Mouse (Mus musculus): ENCODE data around the gene Tada3. TPM values are rescaled to one million over a fixed set of nuclear protein-coding genes. Genes with fewer than 3 reads are reported as not detected.

Tada3 gene
- total RNA-seq (2021): 10 to 100 TPM; 21.2 to 24.4 TPM

DNA sequence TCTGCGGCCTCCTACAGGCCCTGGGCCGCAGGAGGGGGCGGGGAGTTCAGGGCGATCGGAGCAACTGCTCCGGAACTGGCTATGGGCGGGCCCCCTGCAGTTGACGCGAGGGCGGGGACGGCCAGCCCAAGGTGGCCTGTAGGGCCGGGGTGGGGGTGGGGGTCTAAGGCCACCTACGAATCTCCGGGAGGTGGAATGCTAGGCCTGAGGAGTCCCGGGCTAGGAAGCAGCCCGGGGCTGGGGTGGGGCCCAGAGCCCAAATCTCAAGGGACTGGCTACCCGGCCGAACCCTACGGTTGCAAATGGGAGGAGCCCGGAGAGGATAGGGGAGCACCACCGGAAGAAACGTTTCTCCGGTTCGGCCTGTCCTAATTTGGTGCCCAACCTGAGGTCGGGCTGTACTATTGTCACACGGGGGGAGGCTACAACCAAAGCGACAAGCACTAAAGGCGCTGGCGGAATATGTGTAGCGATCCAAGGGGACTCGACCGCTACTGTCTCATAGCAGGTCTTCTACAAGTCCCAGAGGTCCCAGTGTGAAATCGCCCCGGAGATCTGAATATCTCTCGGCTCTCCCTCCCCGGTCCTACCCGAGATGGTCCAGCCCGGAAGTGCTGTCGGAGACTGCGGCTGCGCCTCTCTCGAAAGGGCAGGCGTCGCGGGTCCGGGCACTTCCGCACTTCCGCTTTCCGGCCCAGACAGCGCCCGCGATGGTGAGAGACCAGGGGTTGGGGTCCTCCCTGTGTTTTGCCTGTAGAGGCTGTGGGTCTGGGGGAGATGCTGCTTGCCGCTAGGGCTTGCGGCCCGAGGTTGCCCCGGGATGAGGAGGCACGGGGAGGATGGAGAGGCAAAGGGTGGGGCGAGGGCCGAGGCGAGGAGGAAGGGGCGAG, at the start of gene Tada3, which contains the start of gene Arpc4:
Gene Tada3, minus strand, starts transcription at position 388 of the 890 bp plus-strand sequence.
Gene Arpc4, plus strand, starts transcription at position 620 of the 890 bp plus-strand sequence.
- intact Hi-C loops (cut with DNase I): loop anchor here (5.0 kb wide), 1 partner anchor 35 kb away; the partner anchor contains the start of gene Camk1
- DNase-seq (ENCODE audit: low spot score): peak; percentile 86

GRCm38 (mm10) chr6:113427397-113427796, 49.7 kb upstream of the Tada3 start:
- DNase-seq (ENCODE audit: low spot score): no peak
- intact Hi-C loops (cut with DNase I): no loop called here

DNA sequence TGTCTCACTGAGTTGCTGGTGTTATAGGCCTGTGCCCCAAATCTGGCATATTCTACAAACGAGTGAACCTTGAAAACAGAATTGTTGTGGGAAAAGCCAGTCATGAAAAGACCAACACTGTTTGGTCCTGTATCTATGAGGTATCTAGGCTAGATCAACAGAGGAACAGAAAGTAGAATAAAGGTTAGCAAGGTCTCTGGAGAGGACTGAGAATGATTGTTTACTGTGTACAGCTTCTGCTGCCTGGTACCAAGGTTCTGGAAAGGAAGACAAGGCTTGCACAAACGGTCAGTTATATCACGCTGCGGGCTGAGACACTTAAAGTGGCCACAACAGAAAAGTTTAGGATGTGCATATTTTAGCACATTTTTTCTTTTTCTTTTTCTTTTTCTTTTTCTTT, 49.0 kb upstream of the Tada3 start:
- no peak for DNase-seq (ENCODE audit: low spot score)
- intact Hi-C loops (cut with DNase I): no loop called here

GRCm38 (mm10) chr6:113424187-113424586, 46.5 kb upstream of the Tada3 start:
- intact Hi-C loops (cut with DNase I): no loop called here
- no peak for DNase-seq (ENCODE audit: low spot score)

GRCm38 (mm10) chr6:113423000-113423399, 45.3 kb upstream of the Tada3 start:
- intact Hi-C loops (cut with DNase I): no loop called here
- no peak for DNase-seq (ENCODE audit: low spot score)

- DNase-seq (ENCODE audit: low spot score): peak; percentile 94
- intact Hi-C loops (cut with DNase I): no loop called here
Measured at GRCm38 (mm10) chr6:113419199-113419587, 41.5 kb upstream of the Tada3 start, which contains the start of gene Rpusd3. Gene Rpusd3, minus strand, starts transcription at chr6:113419340.

- intact Hi-C loops (cut with DNase I): no loop called here
- no peak for DNase-seq (ENCODE audit: low spot score)
Measured at GRCm38 (mm10) chr6:113418441-113419198, 40.9 kb upstream of the Tada3 start.

- DNase-seq (ENCODE audit: low spot score): no peak
- intact Hi-C loops (cut with DNase I): no loop called here
Measured at GRCm38 (mm10) chr6:113416416-113416815, 38.7 kb upstream of the Tada3 start.

- intact Hi-C loops (cut with DNase I): no loop called here
- DNase-seq (ENCODE audit: low spot score): no peak
Measured at GRCm38 (mm10) chr6:113410001-113410400, 32.3 kb upstream of the Tada3 start.

- DNase-seq (ENCODE audit: low spot score): no peak
- intact Hi-C loops (cut with DNase I): no loop called here
Measured at GRCm38 (mm10) chr6:113406683-113407082, 29.0 kb upstream of the Tada3 start.

DNA sequence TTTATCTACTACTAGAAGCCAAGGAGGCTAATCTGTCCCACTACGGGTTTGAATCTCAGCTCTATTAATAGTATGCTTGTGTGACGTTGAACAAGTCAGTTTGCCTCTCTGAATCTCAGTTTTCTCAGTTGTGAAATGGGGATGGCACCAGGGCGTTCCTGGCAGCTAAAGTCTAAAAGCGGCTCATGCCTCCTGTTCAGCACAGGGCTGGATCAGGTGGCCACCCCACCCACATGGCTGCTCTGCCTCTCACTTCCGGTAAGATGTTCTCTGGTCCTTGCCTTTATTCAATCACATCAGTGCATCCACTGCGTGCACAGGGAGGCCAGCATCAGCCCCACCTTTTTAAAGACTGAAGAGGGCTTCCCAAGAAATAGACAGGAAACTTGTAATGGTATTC, 27.8 kb upstream of the Tada3 start:
- intact Hi-C loops (cut with DNase I): no loop called here
- no peak for DNase-seq (ENCODE audit: low spot score)

DNA sequence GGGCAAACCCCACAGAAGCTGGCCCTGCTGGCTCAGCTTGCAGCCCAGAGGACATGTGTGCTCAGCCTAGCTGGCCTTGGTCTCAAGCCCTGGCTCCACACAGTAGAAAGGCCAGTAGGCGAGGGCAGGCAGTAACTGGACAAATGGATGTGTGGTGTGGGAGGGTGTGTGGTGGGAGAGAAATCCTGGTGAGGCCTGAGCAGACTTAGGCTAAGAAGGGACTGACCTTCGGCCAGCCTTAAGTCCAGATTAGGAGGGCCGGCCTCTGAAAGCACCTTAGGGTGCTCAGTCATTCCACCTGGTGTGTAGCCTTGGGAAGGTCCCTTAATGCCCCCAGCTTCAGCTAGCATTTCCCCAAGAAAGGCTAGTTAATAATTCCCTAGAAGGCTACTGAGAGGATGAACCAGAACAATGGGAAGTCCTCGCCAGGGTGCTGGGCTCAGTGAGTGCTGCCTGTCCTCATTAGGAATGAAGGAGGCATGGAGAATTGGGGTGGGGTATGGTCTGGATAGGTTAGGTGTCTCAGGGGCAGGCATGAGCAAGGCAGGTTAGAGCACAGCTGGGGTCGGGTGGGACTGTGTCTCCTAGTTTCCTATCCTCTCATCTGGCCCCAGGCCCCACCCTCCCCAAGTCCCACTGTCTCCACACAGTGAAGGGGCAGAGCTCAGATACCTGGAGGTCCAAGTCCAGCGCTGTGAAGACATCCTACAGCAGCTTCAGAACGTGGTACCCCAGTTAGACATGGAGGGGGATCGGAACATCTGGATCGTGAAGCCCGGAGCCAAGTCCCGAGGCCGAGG, 27.2 kb upstream of the Tada3 start:
- no peak for DNase-seq (ENCODE audit: low spot score)

DNA sequence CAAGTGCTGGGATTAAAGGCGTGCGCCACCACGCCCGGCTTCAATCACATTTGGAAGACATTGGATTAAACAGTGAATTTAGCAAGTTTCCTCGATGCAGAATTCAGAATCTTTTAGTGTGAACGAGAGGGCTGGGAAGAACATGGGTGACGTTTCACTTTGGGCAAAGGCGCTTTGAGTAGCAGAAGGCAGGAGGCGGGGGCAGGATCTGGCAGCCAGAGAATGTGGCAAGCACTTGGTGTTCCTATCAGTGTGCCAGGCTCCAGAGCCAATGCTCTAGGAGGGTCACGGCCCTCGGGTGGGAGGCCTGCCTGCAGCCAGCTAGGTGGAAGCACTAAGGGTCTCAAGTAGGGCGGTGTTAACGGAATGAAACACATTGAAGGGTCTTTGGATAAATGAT, 24.4 kb upstream of the Tada3 start:
- DNase-seq (ENCODE audit: low spot score): no peak
- intact Hi-C loops (cut with DNase I): no loop called here

More for the DNA sequence above, 27.2 kb upstream of the Tada3 start:
- intact Hi-C loops (cut with DNase I): no loop called here

DNA sequence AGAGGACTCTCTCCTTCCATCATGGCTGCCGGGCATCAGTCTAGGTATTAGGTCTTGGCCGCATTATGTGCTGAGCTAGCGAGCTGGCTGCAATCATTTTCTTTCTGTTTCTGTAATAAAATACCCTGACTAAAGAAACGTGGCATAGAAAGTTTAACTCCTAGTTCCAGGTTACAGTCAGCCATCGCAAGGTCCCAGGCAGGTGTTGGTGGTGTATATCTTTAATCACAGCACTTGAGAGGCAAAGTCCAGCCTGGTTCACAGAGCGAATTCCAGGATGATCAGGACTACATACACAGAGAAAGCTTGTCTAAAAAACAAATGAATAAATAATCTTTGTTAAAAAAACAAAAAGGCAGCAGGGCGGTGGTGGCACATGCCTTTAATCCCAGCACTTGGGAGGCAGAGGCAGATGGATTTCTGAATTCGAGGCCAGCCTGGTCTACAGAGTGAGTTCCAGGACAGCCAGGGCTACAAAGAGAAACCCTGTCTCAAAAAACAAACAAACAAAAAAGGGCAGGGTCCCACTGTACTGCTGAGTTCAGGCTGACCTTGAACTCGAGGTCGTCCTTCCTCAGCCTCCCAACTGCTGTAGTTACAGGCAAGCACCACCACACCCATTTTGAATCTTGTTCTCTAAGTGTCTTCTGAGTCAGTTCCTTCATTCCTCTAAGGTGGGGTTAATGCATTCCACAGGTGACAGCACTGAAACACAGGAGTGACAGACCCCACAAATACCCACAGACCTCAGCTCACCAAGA, 18.8 kb upstream of the Tada3 start:
- intact Hi-C loops (cut with DNase I): no loop called here
- no peak for DNase-seq (ENCODE audit: low spot score)

DNA sequence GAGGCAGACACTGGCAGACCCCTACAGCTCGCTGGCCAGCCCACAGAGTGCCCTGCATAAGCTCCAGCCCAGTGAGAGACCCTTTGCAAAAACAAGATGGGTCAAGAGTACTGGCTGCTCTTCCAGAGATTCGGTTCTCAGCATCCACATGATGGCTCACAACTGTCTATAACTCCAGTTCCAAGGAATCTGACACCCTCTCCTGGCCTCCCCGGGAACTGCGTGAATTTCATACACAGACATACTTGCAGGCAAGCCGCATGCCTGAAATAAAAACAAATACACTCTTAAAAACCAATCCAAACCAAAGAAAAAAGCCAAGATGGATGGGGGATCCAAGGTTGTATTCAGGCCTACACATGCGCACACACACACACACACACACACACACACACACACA, 17.8 kb upstream of the Tada3 start:
- DNase-seq (ENCODE audit: low spot score): no peak
- intact Hi-C loops (cut with DNase I): no loop called here

DNA sequence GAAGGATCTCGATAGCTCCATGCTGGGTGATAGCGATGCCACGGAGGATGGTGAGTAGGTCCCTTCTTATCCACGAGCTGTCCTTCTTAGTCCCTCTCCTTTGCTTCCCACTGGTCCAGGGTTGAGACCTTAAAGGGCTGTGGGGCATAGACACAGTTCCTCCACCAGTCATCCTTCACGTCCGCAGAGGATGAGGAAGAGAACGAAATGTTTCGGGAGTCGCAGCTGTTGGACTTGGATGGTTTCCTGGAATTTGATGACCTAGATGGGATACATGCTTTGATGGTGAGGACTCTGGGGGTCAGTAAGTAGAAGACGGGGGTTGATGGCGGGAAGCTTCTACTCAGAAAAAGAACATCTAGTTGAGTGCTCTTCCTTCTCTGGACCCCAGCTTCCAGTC, 17.1 kb upstream of the Tada3 start:
- intact Hi-C loops (cut with DNase I): no loop called here
- DNase-seq (ENCODE audit: low spot score): no peak

DNA sequence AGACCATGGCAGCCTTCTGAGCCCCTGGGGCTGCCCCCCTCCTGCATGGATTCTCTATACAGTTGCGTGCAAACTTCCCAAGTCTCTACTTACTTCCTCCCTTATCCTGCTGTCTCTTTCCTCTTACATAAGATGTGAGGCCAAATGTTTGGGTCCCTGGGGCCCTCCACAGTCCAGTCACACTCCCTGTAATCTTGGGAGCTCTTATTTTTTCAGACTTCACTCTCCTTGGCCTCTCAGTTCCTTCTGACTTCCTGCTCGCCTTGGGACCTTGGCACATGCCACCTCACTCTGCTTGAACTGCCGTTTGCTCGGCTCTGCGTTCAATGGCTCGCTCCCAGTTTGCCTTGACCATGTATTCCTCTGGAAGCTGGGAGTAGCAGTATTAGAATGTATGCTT, 16.3 kb upstream of the Tada3 start:
- intact Hi-C loops (cut with DNase I): no loop called here
- no peak for DNase-seq (ENCODE audit: low spot score)

DNA sequence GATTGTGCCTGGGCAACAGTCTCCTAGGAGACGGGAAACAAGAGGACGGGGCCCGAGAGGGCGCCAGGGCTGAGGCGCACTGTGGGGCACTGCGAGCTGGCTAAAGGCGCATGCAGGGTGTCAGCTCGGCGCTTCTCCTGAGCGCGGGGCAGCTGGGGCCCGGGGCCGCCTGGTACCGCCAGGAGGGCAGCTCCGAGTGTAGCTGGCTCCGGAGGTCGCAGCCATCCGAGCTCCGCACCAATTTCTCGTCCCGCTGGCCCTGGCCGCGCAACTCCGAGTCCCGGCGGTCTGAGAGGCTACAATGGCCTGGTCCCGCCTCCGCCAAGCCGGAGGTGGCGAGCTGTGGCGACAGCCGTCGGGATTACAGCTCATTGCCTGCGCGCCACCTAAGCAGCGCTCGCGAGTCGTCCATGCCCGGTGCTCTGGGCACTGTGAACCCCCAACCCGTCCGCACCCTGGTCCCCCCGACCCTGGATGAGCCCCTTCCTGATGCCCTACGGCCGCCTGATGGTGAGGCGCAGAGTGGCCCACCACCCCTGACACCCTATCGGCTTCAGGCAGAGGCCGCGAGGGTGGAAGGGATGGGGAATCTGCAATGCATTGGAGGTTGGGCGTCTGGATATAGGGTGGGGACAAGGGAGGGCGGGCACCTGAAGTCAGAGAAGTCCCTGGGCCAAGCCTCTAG, 14.8 kb upstream of the Tada3 start:
- peak; percentile 26 for DNase-seq (ENCODE audit: low spot score)
- intact Hi-C loops (cut with DNase I): no loop called here

DNA sequence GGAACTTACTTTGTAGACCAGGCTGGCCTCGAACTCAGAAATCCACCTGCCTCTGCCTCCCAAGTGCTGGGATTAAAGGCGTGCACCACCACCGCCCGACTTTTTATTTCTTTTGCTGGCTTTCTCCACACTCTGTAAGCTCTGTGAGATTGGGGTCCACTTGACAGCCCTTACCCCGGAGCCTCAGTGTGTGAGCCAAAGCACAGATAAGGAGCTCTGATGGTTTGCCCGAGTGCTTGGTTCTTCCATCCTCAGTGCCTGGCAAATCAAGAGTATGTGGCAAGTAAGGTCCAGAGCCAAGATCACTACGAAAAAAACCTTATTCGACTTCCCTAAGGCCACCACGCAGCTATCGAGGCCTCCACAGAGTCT, 14.3 kb upstream of the Tada3 start:
- intact Hi-C loops (cut with DNase I): no loop called here
- DNase-seq (ENCODE audit: low spot score): no peak
